Mouse (Mus musculus): ENCODE measurements at regions not wholly inside any gene's neighbourhood (a gene's known extent, or its start where the extent isn't known, plus 50 kb on each side); places are given as distances from the start of the nearest gene placed in this dataset.

DNA sequence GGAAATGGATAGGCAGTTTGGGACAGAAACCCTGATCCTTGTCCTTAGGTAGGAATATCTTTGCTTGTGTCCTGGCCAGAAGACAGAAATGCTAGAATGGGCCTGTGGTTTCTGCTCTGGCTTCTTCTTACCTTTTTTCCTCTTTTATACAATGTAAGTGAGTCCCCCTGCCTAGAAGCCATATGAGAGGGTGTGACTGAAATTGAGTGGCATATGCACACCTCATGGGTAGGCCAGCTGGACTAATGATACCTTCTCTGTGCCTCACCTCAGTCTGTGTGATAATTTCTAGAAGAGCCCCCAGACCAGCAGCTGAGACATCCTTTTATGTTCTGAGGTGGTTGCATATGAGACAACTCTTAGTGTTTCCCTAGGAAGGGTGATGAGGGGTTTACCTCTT is 385.7 kb downstream of the Cd109 start:
- Histone ChIP-seq H3K27me3 (replicated peaks) (no peaks in the 10 kb centered on the region), H3K36me3 (replicated peaks in 1 of 2; ENCODE audit: control insufficient read depth in 1 of 2, insufficient read depth in 1 of 2, low read length in 1 of 2) (no peaks in the 10 kb centered on the region), H3K4me1 (ENCODE audit: control insufficient read depth in 1 of 2, insufficient read depth in 2 of 2) (no peaks in the 10 kb centered on the region), H3K9ac (ENCODE audit: insufficient read depth, low read depth) (no peak overlapping the region), H3K27ac (ENCODE audit: insufficient read depth, low read depth) (no peak overlapping the region), H3K9me3 (replicated peaks; ENCODE audit: low read length) (no peaks in the 10 kb centered on the region), H3K4me2 (ENCODE audit: insufficient read depth, low read depth, poor library complexity, severe bottlenecking) (no peak overlapping the region), H3K4me3 (replicated peaks in 1 of 3; ENCODE audit: low read depth in 2 of 3, low read length in 2 of 3, poor library complexity in 1 of 3) (no peak overlapping the region), H3K79me2 (replicated peaks; ENCODE audit: control insufficient read depth, extremely low read depth, insufficient read depth, poor library complexity, severe bottlenecking) (no peaks in the 10 kb centered on the region)
- DNase-seq (ENCODE audit: extremely low read depth), result no peak
- TF ChIP-seq ZMIZ1 (IDR thresholded peaks at IDR 0.05; ENCODE audit: low read depth, low read length) (no peak), JUND (conservative IDR thresholded peaks at IDR 0.05; ENCODE audit: low read depth, low read length) (no peak), UBTF (IDR thresholded peaks at IDR 0.05; ENCODE audit: low read depth, low read length) (no peak), USF1 (IDR thresholded peaks at IDR 0.05; ENCODE audit: low read depth, low read length) (no peak), RAD21 (IDR thresholded peaks at IDR 0.05; ENCODE audit: low read depth, low read length) (no peak), ETS1 (conservative IDR thresholded peaks at IDR 0.05; ENCODE audit: low read depth, low read length) (no peak), JUN (IDR thresholded peaks at IDR 0.05; ENCODE audit: insufficient read depth, low read depth, low read length) (no peak), ZKSCAN1 (IDR thresholded peaks at IDR 0.05; ENCODE audit: borderline replicate concordance, low read depth, low read length) (no peak), E2F4 (IDR thresholded peaks at IDR 0.05; ENCODE audit: insufficient replicate concordance, low read depth, low read length) (no peak), NELFE (IDR thresholded peaks at IDR 0.05; ENCODE audit: low read depth, low read length) (no peak)
- dilution Hi-C loops (cut with MboI; ENCODE audit: extremely low pct_ligation_motif_present, extremely low pct_unique_long_range_greater_than_20kb, low sequenced_read_pairs) (no loop called here), in situ Hi-C loops (cut with MboI; ENCODE audit: low pct_ligation_motif_present, low pct_unique_long_range_greater_than_20kb, low sequenced_read_pairs) (no loop called here)

DNA sequence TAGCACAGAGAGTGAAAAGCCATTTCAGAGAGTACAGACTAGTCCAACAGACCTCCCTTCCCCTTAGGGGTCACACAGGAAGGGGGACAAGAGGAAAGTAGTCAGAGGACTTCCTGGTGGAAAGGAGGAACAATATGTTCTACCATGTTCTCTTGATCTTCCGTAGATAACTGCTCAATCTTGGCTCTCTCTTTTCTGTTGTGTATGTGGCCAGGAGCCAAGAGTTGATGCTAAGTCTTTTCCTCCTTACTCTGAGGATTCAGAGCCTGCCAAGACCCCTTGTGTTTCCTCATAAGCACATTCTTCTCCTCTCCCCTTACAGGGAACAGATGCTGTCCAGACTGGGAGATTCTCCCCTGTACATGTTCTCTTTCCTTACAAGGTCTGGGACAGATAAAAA is 386.6 kb downstream of the Cd109 start:
- H3K4me2 ChIP-seq (ENCODE audit: insufficient read depth, low read depth, poor library complexity, severe bottlenecking), result no peak overlapping the region
- dilution Hi-C loops (cut with MboI; ENCODE audit: extremely low pct_ligation_motif_present, extremely low pct_unique_long_range_greater_than_20kb, low sequenced_read_pairs), result no loop called here

More for the DNA sequence above, 386.6 kb downstream of the Cd109 start:
- in situ Hi-C loops (cut with MboI; ENCODE audit: low pct_ligation_motif_present, low pct_unique_long_range_greater_than_20kb, low sequenced_read_pairs), result no loop called here
- Histone ChIP-seq H3K27me3 (replicated peaks) (no peaks in the 10 kb centered on the region), H3K4me1 (ENCODE audit: control insufficient read depth in 1 of 2, insufficient read depth in 2 of 2) (no peaks in the 10 kb centered on the region), H3K27ac (ENCODE audit: insufficient read depth, low read depth) (no peak overlapping the region), H3K9ac (ENCODE audit: insufficient read depth, low read depth) (no peak overlapping the region), H3K36me3 (replicated peaks in 1 of 2; ENCODE audit: control insufficient read depth in 1 of 2, insufficient read depth in 1 of 2, low read length in 1 of 2) (no peaks in the 10 kb centered on the region), H3K79me2 (replicated peaks; ENCODE audit: control insufficient read depth, extremely low read depth, insufficient read depth, poor library complexity, severe bottlenecking) (no peaks in the 10 kb centered on the region), H3K4me3 (replicated peaks in 1 of 3; ENCODE audit: low read depth in 2 of 3, low read length in 2 of 3, poor library complexity in 1 of 3) (no peak overlapping the region), H3K9me3 (replicated peaks; ENCODE audit: low read length) (no peaks in the 10 kb centered on the region)
- no peak for DNase-seq (ENCODE audit: extremely low read depth)
- TF ChIP-seq RCOR1 (conservative IDR thresholded peaks at IDR 0.05; ENCODE audit: low read depth, low read length), result no peak
- no peak for TF ChIP-seq CHD1 (IDR thresholded peaks at IDR 0.05; ENCODE audit: low read depth, low read length)
- no peak for TF ChIP-seq MYC (IDR thresholded peaks at IDR 0.05; ENCODE audit: low read depth, low read length)
- no peak for TF ChIP-seq POLR2AphosphoS2 (IDR thresholded peaks at IDR 0.05; ENCODE audit: low read depth, low read length)
- TF ChIP-seq TCF12 (IDR thresholded peaks at IDR 0.05; ENCODE audit: low read depth, low read length), result no peak
- TF ChIP-seq MAZ (IDR thresholded peaks at IDR 0.05; ENCODE audit: low read depth, low read length), result no peak
- TF ChIP-seq USF2 (conservative IDR thresholded peaks at IDR 0.05; ENCODE audit: low read depth, low read length), result no peak
- no peak for TF ChIP-seq E2F4 (IDR thresholded peaks at IDR 0.05; ENCODE audit: insufficient replicate concordance, low read depth, low read length)
- TF ChIP-seq MAFK (IDR thresholded peaks at IDR 0.05; ENCODE audit: insufficient replicate concordance, low read length), result no peak
- no peak for TF ChIP-seq EP300 (IDR thresholded peaks at IDR 0.05; ENCODE audit: low read length)
- TF ChIP-seq HCFC1 (IDR thresholded peaks at IDR 0.05; ENCODE audit: low read depth, low read length), result no peak
- TF ChIP-seq CHD2 (IDR thresholded peaks at IDR 0.05; ENCODE audit: low read length), result no peak
- TF ChIP-seq SIN3A (IDR thresholded peaks at IDR 0.05; ENCODE audit: low read length), result no peak
- TF ChIP-seq SMC3 (IDR thresholded peaks at IDR 0.05; ENCODE audit: low read depth, low read length), result no peak
